Mouse (Mus musculus): Measurements from ENCODE around the gene Megf11.

Gene Megf11

DNA sequence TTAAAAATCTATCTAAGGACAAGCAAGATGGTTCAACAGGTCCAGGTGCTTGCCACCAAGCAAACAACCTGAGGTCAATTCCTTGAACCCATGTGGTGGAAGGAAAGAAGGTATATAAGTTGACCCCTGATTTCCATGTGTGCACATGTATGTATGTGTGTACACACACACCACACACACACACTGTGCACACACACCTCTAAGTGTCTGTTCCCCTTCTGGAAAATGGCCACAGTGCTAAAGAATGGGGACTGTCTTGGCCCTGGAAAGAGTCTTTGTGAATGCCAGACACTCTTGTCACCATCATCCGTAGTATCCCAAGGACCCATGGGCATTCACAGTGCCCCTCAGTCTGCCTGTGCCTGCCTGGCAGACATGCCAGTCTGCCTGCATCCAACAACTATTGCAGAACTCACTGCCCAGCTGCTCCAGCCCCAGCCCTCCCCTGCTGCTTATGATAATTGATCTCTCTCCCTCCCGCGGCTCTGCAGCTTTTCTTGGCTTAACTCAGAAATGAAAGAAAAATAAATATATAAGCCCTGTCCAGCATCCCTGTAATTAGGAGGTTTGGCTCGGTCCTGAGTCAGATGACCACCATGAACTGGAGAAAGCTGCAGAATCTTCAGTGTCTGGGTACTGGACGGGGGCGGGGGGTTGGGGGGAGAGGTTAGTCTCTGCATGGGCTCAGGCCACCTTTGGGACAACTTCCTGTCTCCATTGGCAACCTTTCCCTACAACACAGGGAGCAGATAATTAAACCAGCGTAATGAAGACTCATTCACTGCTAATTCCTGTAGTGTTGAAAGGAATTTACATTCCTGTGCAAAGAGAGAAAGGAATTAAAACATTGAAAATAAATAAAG, 226.9 kb downstream of the Megf11 start:
- no peak for DNase-seq

- DNase-seq, result no peak
Observed at GRCm38 (mm10) chr9:64612984-64613649, 227.7 kb downstream of the Megf11 start.

GRCm38 (mm10) chr9:64617413-64617812, 232.0 kb downstream of the Megf11 start:
- DNase-seq, result no peak

DNA sequence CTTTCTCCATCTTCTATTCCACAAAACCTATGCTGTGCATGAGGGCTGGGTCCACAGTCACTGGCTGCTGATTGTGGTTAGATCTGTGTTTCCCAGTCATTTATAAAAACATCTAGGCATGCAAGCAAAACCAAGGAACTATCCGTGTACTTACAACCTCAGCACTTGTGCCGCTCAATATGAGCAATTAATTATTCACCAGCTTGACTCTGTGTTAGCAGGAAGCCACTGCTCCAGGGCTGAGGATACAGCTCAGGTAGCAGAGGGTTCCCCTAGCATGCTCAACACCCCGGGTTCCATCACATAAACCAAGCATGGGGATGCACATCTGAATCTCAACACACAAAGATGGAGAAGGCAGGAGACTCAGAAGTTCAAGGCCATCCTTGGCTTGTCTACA, 233.0 kb downstream of the Megf11 start:
- peak; percentile 35 to 40 for DNase-seq

- DNase-seq, result peak; percentile 48 to 65
Observed at GRCm38 (mm10) chr9:64619440-64619839, 234.0 kb downstream of the Megf11 start.

GRCm38 (mm10) chr9:64620596-64620995, 235.2 kb downstream of the Megf11 start:
- no peak for DNase-seq

DNA sequence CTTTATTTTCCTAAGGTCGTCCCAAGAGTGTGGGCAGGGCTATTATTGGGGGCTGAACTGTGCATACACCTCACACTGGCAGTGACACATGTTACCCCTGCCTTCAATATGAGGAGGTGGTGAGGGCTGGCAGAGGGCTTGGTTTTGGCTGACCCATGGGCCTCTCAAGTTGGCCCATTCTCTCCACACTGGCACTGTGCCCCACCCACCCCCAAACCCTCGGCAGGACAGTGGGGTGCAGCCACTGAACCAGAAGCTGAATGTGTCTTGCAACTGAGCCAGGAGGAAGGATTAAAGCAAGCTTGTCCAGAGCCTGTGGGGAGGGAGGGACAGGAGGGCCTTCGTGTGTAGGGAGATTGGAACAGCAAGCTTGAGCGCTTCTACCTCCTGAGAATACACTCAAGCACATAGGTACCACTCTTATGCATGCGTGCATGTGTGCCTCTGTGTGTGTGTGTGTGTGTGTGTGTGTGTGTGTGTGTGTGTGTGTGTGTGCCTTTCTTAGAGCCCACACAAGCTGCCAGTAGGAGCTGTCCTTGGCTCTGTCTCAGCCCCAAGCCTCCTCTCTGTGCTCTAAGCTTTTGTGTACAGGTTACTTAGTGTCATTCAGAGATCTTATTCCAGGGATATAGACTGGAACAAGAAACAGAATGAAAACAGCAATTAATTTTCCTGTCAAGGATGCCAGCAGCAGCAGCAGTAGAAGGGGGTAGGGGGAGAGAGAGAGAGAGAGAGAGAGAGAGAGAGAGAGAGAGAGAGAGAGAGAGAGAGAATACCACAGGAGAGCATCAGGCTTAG, 236.3 kb downstream of the Megf11 start:
- DNase-seq, result no peak

DNA sequence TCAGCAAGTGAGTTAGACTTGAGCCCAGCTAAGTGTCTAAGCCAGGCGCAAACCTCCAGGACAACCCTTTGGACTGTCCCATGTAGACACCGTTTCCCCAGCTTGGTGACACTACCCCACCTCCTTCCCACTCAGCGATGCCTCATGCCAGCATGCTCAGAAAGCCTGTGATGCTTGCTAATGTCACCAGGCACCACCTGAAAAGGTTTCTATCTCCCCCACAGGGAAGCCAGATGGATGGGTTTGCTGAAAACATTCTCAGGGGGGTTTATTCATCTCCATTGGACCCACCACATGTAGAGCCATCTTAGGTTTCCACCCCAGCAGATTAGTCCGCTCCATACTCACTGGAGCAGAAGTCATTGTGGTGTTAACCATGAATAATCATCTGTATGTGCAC, 237.9 kb downstream of the Megf11 start:
- no peak for DNase-seq

GRCm38 (mm10) chr9:64624536-64624935, 239.1 kb downstream of the Megf11 start:
- DNase-seq, result no peak

- no peak for DNase-seq
Observed at GRCm38 (mm10) chr9:64629802-64630201, 244.4 kb downstream of the Megf11 start.

DNA sequence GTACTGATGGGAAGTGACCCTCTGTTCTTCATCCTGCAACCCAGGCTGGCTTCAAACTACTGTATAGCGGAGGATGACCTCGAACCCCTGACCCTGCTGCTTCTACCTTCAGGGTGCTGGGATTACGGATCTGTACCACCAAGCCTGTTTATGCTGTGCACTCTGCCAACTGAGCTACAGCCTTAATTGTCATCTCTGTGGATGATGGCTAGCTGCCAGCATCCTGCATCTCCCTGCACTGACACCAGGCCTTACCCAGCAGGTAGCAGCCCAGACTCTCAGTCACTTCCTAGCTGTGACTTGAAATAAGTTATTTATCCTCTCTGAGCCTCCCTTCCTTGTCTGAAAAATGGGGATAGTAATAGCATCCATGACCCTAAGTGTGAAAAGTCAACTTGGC, 247.7 kb downstream of the Megf11 start:
- no peak for DNase-seq

DNA sequence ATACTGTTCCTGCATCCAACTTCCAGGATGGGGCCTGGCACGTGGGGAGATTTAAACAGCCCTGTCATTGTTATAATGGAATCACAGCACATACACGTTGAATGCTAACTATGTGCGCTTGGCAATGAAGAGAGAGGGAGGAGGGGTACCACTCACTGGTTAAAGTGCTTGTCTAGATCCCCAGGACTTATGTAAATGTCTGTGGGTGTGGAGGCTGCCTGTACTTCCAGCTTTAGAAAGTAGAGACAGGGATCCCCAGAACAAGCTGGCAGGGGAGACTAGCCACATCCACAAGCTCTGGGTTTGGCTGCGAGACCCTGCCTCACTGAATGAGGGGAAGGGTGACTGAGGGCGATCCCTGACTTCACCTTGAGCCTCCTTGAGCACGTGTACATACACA, 250.7 kb downstream of the Megf11 start:
- DNase-seq, result no peak

- peak; percentile 39 to 47 for DNase-seq
Observed at GRCm38 (mm10) chr9:64636961-64637360, 251.5 kb downstream of the Megf11 start.

- DNase-seq, result peak; percentile 22 to 39
Observed at GRCm38 (mm10) chr9:64638250-64638649, 252.8 kb downstream of the Megf11 start.

- DNase-seq, result peak; percentile 35 to 42
Observed at GRCm38 (mm10) chr9:64639664-64640063, 254.2 kb downstream of the Megf11 start.

DNA sequence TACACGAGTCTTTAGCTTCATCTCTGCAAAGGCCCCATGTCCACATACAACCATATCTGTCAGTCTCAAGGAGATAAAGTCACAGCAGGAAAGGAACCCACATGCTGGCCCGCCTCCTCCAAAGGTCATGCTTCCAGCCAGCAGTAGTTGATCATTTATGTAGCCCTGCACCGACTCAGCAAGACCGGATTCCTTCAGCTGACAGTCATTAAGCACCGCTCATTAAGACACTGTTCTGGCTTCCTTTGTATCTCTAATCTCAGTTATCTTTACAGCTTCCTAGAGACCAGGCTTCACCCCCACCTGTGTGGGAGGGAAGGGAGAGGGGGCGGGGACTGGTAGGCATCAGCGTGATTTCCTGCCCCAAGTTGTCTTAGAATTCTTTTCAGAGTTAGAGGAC, 258.7 kb downstream of the Megf11 start:
- peak; percentile 74 to 78 for DNase-seq

- DNase-seq, result no peak
Observed at GRCm38 (mm10) chr9:64645462-64645861, 260.0 kb downstream of the Megf11 start.

DNA sequence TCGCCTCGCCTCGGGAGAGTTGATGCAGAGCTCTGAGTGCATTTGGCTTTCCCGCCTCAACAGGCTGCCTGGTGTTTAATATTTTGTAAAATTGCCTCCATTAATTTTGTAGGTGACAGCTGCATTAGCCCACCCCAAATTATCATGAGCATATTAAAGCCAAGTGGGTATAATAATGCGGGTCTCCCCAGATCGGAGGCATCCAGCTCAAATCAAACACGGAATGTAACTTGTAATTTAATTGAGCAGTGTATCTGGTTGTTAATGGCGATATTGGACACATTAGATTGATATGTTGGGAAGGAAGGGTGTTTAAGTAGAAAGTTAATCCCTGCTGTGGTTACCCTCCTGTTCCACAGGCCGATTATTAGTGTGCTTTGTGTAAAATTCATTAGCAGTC, 264.0 kb downstream of the Megf11 start:
- no peak for DNase-seq

GRCm38 (mm10) chr9:64649892-64650291, 264.5 kb downstream of the Megf11 start:
- no peak for DNase-seq

DNA sequence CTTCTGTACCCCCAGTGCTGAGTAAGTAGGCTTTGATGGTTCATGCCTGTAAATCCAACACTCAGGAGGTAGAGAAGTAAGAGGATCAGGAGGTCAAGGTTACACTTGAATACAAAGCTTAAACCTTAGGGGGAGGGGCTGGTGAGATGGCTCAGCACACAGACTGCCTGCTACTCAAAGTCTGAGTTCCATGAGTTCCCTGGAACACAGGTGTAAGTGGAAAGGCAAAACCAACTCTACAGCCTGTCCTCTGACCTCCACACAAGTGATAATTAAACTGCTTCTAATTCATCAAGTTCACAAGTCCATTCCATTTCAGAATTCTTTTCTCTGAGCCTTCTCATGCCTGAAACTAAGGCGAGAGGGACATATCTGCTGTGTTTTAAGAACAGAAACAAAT, 265.8 kb downstream of the Megf11 start:
- DNase-seq, result peak; percentile 31 to 43

GRCm38 (mm10) chr9:64651689-64652088, 266.3 kb downstream of the Megf11 start:
- no peak for DNase-seq

GRCm38 (mm10) chr9:64652138-64652537, 266.7 kb downstream of the Megf11 start:
- DNase-seq, result peak; percentile 34 to 45

DNA sequence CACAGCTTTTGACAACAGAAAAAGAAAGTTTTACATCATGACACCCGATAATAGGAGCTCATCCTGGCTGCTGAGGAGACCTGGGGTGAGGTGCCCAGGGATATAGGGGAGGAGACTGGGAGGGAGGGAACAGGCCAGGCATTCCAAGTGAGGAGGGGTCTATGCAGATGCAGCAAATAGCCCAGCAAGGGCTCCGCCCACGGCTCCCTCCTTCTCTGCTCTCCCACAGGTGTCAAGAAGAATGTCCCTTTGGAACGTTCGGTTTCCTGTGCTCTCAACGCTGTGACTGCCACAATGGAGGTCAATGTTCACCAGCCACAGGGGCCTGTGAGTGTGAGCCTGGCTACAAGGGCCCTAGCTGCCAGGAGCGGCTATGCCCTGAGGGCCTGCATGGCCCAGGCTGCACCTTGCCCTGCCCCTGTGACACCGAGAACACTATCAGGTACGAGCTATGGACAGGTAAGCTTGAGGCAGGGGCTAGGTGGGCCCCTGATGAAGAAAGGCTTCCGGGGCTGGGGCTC, 267.5 kb downstream of the Megf11 start:
- DNase-seq, result peak; percentile 32 to 42
